Mouse (Mus musculus) limb, embryonic 10.5 days (tissue): Measurements from ENCODE around the gene Ydjc. TPM values are rescaled to one million over a fixed set of nuclear protein-coding genes. Genes with fewer than 3 reads are reported as not detected.
"Not testable (repeated sequence)": the region's sequence is repeated elsewhere in the genome, so short reads cannot be mapped to it uniquely, and the experiment has no call there.

ENCODE experiments used
- DNase-seq: peaks from one replicate; pipeline ENCODE4 v3.0.0-alpha.2; 2017; ENCODE audit warnings: low spot score
- H3K27ac ChIP-seq: fragments of 300-500 bp; sonication (generic); 2 replicates; pipeline ENCODE4 v1.5.1; 2016; ENCODE audit warnings: mild to moderate bottlenecking
- H3K27me3 ChIP-seq: fragments of 300-500 bp; sonication (generic); 2 replicates; pipeline ENCODE4 v1.6.1; 2016; ENCODE audit warnings: low read depth, mild to moderate bottlenecking; ENCODE audit not compliant: poor library complexity, severe bottlenecking
- H3K36me3 ChIP-seq: fragments of 300-500 bp; sonication (generic); 2 replicates; pipeline ENCODE4 v1.6.1; 2016; ENCODE audit warnings: mild to moderate bottlenecking, moderate library complexity
- H3K4me1 ChIP-seq: fragments of 300-500 bp; sonication (generic); 2 replicates; pipeline ENCODE4 v1.6.1; 2016
- H3K4me3 ChIP-seq: fragments of 300-500 bp; sonication (generic); 2 replicates; pipeline ENCODE4 v1.5.1; 2016; ENCODE audit warnings: mild to moderate bottlenecking, moderate library complexity
- H3K9me3 ChIP-seq: fragments of 300-500 bp; sonication (generic); replicated peaks from 2 replicates; pipeline ENCODE4 v1.6.1; 2016; ENCODE audit warnings: mild to moderate bottlenecking
- WGBS: fragments of 180-500 bp; shearing (Covaris S2); methylation state at CpG from one replicate; pipeline ENCODE4 v1.1.7; 2016; 5-methylcytosine and 5-hydroxymethylcytosine counted together
- polyA plus RNA-seq: library from polyadenylated mRNA; unstranded; fragments of >200 nt; fragmentation: Nextera tagmentation; extraction: Ambion mirVana; gene quantifications from 2 replicates; pipeline ENCODE4 v1.2.1, GENCODE M21; 2016

Gene Ydjc
- polyA plus RNA-seq, 1 experiment from 2014 or later = 4.1 TPM

DNA sequence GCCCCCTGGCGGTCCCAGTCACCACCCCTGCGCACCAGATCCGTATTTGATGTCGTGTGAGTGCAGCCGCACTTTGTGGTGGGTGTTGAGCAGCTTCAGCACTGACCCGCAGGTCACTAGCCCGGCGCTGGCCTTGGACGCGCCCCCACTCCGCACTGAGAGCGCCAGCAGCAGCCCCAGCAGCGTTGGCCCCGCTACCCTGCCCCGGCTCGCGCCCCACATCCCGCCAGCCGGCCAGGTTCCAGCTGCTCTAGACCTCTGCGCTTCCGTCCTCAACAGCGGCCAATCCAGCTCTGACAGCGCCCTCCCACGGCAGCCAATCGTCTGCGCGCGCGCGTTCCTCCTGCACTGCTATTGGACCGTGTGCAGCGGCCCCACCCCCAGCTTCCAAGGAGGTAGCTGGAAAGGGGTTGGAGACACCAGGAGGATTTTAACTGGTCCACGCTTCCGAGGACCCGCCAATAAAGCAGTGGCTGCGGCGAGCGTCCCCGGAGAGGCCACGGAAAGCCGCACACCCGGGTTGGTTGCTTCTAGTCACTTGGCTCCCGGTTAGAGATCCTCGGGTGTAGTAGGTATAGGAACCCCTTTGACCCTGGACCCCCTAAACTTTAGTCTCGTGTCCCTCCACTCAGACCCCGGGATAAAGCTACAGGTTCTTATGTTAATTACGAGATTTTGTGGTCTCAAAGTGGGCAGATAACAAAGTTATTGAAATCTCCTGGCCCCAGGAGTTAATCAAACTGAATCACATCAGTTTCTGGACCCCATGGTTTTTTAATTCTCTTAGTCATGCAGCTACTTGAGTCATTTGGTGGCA lies 12.1 kb upstream of the Ydjc start, which contains the start of gene Sdf2l1:
Gene Sdf2l1 (minus strand): TSS at position 295 of the 817 bp plus-strand sequence.
- H3K27ac ChIP-seq = peak within 1 kb of the TSS; percentile 89
- H3K27me3 ChIP-seq = no peaks in the 10 kb centered on the region
- DNase-seq = peak; percentile 98
- WGBS = under 1% methylated on average over 47 of the region's 47 CpGs
- H3K9me3 ChIP-seq = no peaks in the 10 kb centered on the region
- H3K4me1 ChIP-seq = peaks cover 26% of the 10 kb centered on the region
- H3K36me3 ChIP-seq = peaks cover 14% of the 10 kb centered on the region
- H3K4me3 ChIP-seq = peak within 1 kb of the TSS; percentile 76

DNA sequence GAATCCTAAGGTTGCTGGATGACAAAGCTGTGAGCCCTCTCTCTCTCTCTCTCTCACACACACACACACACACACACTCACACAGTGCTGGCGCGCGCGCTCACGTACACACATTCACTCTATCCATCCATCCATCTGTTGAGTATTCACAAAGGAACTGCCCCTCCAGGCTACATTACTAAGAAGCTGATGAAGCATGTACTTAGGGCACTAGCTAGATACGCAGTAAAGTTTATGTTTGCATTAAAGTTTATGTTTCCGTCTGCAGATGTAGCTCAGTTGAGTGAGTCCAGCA lies 11.6 kb upstream of the Ydjc start:
- Histone ChIP-seq H3K4me3 (peak overlapping the region; percentile 76), H3K4me1 (peaks cover 26% of the 10 kb centered on the region), H3K9me3 (no peaks in the 10 kb centered on the region), H3K27me3 (no peaks in the 10 kb centered on the region), H3K27ac (peak overlapping the region; percentile 89), H3K36me3 (peaks cover 14% of the 10 kb centered on the region)
- 58% methylated on average over 7 of the region's 7 CpGs for WGBS
- DNase-seq = peak; percentile 47

DNA sequence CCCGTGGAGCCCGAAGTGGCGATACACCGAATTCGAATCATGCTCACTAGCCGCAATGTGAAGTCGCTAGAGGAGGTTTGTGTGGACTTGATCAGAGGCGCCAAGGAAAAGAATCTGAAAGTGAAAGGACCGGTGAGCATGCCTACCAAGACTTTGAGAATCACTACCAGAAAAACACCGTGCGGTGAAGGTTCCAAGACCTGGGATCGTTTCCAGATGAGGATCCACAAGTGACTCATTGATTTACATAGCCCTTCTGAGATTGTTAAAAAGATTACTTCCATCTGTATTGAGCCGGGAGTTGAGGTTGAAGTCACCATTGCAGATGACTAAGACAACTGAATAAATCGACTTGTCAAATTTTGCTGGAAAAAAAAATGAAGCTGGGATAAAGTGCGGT lies 7.1 kb upstream of the Ydjc start:
- Histone ChIP-seq H3K9me3 (no peaks in the 10 kb centered on the region), H3K36me3 (no peaks in the 10 kb centered on the region), H3K27ac (no peak overlapping the region), H3K4me1 (peaks cover 13% of the 10 kb centered on the region), H3K27me3 (no peaks in the 10 kb centered on the region), H3K4me3 (no peak overlapping the region)
- 84% methylated on average over 15 of the region's 15 CpGs for WGBS
- DNase-seq = no peak

DNA sequence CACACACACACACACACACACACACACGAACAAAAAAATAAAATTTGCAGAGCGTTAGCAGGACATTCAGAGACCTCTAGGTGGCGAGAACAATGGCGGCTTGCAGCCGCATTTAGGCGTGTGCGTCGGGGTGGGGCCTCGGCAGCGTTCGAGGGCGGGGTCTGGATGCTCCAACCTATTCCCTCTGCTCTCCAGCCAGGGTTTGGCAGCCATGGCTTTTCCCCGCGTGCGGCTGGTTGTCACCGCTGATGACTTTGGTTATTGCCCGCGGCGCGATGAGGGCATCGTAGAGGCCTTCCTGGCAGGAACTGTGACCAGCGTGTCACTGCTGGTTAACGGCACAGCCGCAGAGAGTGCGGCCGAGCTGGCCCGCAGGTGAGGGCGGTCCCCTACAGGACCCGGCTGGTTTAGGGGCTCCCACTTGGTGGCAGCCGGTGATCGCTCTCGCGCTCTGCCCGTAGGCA lies 2.4 kb downstream of the Ydjc start, which contains the start of gene Ccdc116:
Gene Ccdc116 (minus strand): TSS at position 458 of the 464 bp plus-strand sequence.
- Histone ChIP-seq H3K27me3 (peaks cover 18% of the 10 kb centered on the region), H3K27ac (peak within 1 kb of the TSS; percentile 66), H3K4me3 (peak within 1 kb of the TSS; percentile 63), H3K9me3 (no peaks in the 10 kb centered on the region), H3K36me3 (peaks cover 15% of the 10 kb centered on the region), H3K4me1 (peaks cover 20% of the 10 kb centered on the region)
- DNase-seq = peak; percentile 89
- WGBS = under 1% methylated on average over 34 of the region's 34 CpGs

DNA sequence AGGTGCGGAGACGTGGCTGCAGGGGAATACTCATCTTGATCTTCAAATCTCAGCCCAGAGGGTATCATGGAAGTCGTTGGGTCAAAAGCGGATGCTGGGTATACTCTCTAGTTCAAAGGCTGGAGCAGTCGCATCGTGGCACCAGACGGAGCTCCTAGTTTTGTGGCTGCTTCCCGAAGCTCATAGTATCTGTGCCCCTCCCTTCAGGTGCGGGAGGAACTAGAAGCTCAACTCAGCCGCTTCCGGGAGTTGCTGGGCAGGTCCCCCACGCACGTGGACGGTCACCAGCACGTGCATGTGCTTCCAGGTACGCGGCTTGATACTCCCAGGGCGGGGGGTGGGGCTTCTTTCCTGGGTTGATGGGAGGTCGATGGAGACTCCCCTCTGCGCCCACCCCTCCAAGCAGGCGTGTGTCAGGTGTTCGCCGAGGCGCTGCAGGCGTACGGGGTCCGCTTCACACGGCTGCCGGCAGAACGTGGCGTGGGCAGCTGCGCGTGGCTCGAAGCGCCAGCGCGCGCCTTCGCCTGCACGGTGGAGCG lies 3.0 kb downstream of the Ydjc start:
- 1% methylated on average over 41 of the region's 41 CpGs for WGBS

DNA sequence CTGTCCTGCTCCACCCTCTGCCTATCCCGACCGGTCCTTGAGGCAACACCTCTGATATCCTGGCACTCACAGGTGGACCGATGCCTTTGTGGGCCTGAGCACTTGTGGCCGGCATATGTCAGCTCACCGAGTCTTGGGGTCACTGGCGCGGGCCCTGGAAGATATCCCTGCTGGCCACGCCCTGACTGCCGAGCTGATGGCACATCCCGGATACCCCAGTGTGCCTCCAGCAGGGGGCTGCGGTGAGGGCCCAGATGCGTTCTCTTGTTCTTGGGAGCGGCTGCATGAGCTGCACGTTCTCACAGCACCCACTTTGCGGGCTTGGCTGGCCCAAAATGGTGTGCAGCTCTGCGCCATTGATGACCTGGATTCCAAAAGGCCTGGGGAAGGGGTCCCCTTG lies 3.7 kb downstream of the Ydjc start:
- peaks cover 28% of the 10 kb centered on the region for H3K36me3 ChIP-seq
- H3K9me3 ChIP-seq = no peaks in the 10 kb centered on the region
- H3K4me1 ChIP-seq = peaks cover 20% of the 10 kb centered on the region
- peak; percentile 59 for DNase-seq
- peaks cover 18% of the 10 kb centered on the region for H3K27me3 ChIP-seq
- 6% methylated on average over 16 of the region's 16 CpGs for WGBS
- no peak overlapping the region for H3K27ac ChIP-seq
- peak overlapping the region; percentile 63 for H3K4me3 ChIP-seq

More for the DNA sequence above, 3.0 kb downstream of the Ydjc start:
- Histone ChIP-seq H3K36me3 (peaks cover 22% of the 10 kb centered on the region), H3K27me3 (peaks cover 18% of the 10 kb centered on the region), H3K4me1 (peaks cover 20% of the 10 kb centered on the region), H3K4me3 (peak overlapping the region; percentile 63), H3K9me3 (no peaks in the 10 kb centered on the region), H3K27ac (peak overlapping the region; percentile 66)
- peak; percentile 54 for DNase-seq

DNA sequence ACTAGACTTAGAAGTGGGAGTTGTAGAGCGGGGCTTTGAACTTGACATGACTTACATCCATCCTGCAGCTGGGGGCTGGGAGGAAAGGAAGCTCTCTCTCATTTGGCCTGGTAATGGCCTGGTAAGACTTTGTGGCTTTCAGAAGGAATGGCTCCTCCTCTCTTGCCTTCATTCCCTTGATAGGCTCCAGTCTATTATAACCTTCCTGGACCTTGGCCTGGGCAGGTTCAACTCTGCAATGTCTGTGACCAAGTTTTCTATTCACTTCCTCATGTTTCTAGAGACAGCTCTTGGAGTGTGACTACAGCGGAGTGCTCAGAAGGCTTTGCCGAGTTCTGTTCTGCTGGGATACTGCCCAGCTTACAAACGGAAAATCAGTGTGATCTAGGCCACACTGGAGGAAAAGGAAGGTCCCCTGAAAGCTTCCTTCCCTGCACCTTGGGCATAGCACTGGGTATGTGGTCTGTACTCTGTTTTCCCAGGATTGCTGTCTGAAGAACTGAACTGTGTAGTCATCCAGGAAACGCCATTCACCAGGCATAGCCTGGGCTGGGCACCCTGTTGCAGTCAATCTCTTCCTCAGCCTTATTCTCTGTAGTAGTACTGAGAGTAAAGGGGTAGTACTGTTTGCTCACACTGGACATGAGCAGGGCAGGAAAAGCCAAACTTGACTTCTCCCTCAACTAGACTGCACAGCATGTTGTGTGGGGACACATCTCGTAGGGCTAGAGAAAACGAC lies 6.3 kb downstream of the Ydjc start:
- H3K4me3 ChIP-seq = no peak overlapping the region
- no peaks in the 10 kb centered on the region for H3K9me3 ChIP-seq
- H3K27ac ChIP-seq = no peak overlapping the region
- 86% methylated on average over 7 of the region's 7 CpGs for WGBS
- peaks cover 18% of the 10 kb centered on the region for H3K27me3 ChIP-seq
- peaks cover 15% of the 10 kb centered on the region for H3K4me1 ChIP-seq
- no peak for DNase-seq
- peaks cover 52% of the 10 kb centered on the region for H3K36me3 ChIP-seq

DNA sequence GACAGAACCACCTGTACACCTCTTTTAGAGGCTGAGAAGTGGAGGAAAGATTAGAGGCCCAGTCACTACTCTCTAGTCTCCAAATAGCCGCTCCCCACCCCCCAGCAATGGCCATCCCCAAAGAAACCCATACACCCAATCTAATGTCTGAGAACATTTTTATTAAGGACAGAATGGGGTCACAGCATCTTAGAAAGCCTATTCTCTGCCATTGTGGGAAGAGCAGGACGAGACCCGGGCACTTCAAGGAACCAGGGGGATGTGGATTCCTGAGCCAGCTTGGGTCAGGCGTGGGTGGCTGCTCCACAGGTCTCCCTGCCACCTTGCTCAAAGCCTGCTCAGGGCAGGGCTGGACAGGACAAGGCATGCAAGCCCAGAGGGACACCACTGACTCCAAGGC lies 7.5 kb downstream of the Ydjc start:
- 98% methylated on average over 4 of the region's 4 CpGs for WGBS
- H3K9me3 ChIP-seq = no peaks in the 10 kb centered on the region
- H3K4me1 ChIP-seq = peaks cover 15% of the 10 kb centered on the region
- H3K4me3 ChIP-seq = no peak overlapping the region
- peaks cover 64% of the 10 kb centered on the region for H3K36me3 ChIP-seq
- H3K27ac ChIP-seq = no peak overlapping the region
- H3K27me3 ChIP-seq = peaks cover 18% of the 10 kb centered on the region
- no peak for DNase-seq

DNA sequence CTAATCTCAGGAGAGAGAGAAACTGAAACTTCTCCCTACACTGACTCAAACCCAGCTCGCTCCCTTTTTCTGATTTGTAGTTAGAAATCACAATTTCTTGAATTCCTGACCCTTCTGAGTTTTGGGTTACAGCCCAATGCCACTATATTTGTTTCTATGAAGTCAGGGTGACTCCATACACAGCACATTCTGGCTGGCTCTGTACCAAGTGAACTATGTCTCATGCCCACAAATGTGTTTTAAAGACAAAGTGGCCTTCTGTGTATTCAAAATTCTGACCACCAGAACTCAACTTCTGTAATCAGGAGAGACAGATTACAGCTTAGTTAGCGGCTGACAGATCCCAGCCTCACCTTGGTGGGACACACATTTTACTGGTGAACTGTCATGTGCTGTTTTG lies 9.9 kb downstream of the Ydjc start:
- no peak overlapping the region for H3K27ac ChIP-seq
- no peaks in the 10 kb centered on the region for H3K4me1 ChIP-seq
- H3K36me3 ChIP-seq = peaks cover 89% of the 10 kb centered on the region
- H3K9me3 ChIP-seq = no peaks in the 10 kb centered on the region
- whole genome bisulfite sequencing = 93% methylated on average over 2 of the region's 2 CpGs
- H3K4me3 ChIP-seq = no peak overlapping the region
- H3K27me3 ChIP-seq = no peaks in the 10 kb centered on the region
- no peak for DNase-seq

DNA sequence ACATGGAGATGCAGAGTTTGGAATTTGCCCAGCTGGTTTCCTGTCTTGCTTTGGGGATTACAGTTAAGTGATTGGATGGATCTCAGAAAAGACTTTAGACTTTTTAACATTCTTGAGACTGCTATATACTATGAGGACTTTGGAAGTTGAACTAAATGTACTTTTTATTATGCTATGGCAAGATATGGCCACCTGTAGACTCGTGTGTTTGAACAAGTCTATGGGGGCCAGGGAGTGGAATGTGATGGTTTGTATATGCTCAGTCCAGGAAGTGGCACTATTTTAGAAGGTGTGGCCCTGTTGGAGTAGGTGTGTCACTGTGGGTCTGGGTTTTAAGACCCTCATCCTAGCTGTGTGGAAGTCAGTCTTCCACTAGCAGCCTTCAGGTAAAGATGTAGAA lies 21.1 kb downstream of the Ydjc start:
- H3K27ac ChIP-seq, H3K27me3 ChIP-seq, DNase-seq, H3K4me1 ChIP-seq, H3K4me3 ChIP-seq, H3K9me3 ChIP-seq: not testable (repeated sequence)
- WGBS = 94% methylated on average over 1 of the region's 1 CpGs
- H3K36me3 ChIP-seq = peaks cover 90% of the 10 kb centered on the region

DNA sequence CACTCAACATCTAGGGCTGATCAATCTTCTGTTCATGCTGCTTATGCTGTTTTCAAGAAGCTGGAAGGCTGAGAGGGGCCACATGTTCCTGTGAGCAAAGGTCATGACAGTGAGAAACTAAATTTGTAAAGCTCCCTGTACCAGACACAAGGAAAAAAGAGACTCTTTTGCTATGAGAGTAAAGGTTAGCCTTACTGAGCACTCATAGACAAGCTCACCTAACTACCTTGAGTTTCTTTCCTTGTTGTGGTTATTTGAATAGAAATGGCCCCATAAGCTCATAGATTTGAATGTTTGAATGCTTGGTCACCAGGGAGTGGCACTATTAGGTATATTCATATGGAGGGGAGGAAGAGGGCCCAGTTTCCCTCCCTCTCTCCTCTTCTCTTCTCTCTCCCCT lies 22.8 kb downstream of the Ydjc start:
- Histone ChIP-seq H3K27me3 (no peaks in the 10 kb centered on the region), H3K9me3 (no peaks in the 10 kb centered on the region), H3K4me1 (no peaks in the 10 kb centered on the region), H3K27ac (no peak overlapping the region), H3K36me3 (peaks cover 86% of the 10 kb centered on the region), H3K4me3 (no peak overlapping the region)
- DNase-seq = no peak

DNA sequence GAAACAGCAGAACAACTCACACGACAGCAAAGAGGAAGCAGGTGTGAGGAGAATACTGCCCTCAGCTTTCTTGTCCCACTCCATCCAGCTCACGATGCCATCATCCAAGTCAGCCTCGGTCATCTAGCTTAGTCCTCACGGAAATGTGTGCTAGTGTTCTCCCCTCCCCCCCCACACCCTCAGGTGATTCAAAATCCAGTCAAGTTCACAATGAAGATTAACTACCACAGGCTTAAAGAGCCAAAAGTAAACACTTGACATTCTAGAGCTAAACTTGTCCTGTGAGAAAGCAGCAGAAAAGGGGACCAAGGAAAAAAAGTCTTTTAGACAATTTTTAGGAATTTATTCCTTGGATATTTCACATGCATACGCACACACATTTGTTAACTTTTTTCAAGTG lies 23.6 kb downstream of the Ydjc start:
- no peak overlapping the region for H3K27ac ChIP-seq
- no peaks in the 10 kb centered on the region for H3K4me1 ChIP-seq
- H3K27me3 ChIP-seq = no peaks in the 10 kb centered on the region
- 90% methylated on average over 5 of the region's 5 CpGs for whole genome bisulfite sequencing
- no peaks in the 10 kb centered on the region for H3K9me3 ChIP-seq
- DNase-seq = no peak
- H3K36me3 ChIP-seq = peaks cover 87% of the 10 kb centered on the region
- no peak overlapping the region for H3K4me3 ChIP-seq

DNA sequence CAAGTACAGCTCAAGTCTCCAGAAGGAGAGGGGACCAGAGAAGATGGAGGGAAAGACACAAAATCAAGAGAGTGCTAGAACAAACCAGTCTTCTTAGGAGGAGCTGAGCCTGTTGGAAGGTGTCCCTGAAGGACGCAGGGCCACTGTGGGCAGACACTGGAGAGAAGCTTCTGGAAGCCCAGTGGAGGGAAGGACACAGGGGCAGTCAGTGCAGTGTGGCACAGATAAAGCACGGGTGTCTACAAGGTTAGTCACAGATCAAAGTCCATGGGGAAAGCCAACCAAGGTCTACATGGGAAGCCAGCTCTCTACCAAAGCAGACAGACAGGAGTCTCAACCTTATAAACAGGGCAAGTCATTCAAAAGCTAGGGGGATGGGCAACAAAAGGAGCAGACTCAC lies 31.3 kb downstream of the Ydjc start:
- Histone ChIP-seq H3K27me3 (no peaks in the 10 kb centered on the region), H3K36me3 (peaks cover 78% of the 10 kb centered on the region), H3K4me3 (no peak overlapping the region), H3K4me1 (no peaks in the 10 kb centered on the region), H3K27ac (no peak overlapping the region), H3K9me3 (no peaks in the 10 kb centered on the region)
- DNase-seq = no peak
- 88% methylated on average over 2 of the region's 2 CpGs for WGBS
